Comparison of ENCODE assay signal across 14 mouse cellular contexts in the genomic region with DNA sequence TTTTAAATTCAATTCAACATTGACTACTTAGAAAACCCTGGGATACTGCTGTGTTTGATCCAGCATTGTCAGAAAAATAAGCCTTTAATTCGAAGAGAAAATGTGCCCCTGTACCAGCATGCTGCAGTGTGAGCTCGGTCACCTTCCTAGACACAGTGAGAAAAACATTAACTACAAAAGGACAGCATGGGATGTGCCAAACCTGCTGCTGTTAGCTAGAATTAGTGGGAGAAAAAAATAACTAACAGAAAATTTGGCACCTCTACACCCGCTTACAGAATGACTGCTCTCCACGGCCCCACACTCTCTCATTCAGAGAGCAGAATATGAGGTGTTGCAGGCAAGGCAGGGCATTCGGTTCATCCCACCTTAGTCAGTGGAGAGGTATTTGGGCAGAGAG.
"Had no signal": no experiment of that assay in that cellular context is flagged by ENCODE, and none has a peak within 500 bp of the region (broad histone marks: within the 10 kb centered on the region; RNA-seq: fewer than 3 reads in every experiment).

No protein-coding gene starts in this region.

- H3K27ac ChIP-seq: kidney, postnatal 0 days; limb, embryonic 15.5 days; liver, embryonic 12.5 days; midbrain, embryonic 15.5 days; neural tube, embryonic 12.5 days; stomach, postnatal 0 days had no signal

- H3K4me3 ChIP-seq: limb, embryonic 15.5 days; liver, embryonic 12.5 days; megakaryocyte, embryonic 14.5 days; midbrain, embryonic 15.5 days; neural tube, embryonic 12.5 days had no signal

- H3K4me2 ChIP-seq: limb, embryonic 15.5 days; liver, embryonic 12.5 days; lung, embryonic 14.5 days; midbrain, embryonic 11.5 days; midbrain, embryonic 15.5 days; neural tube, embryonic 12.5 days had no signal

- H3K9me3 ChIP-seq: limb, embryonic 15.5 days; liver, embryonic 12.5 days; midbrain, embryonic 15.5 days; neural tube, embryonic 12.5 days had no signal

- H3K4me1 ChIP-seq: limb, embryonic 15.5 days; liver, embryonic 12.5 days; megakaryocyte, embryonic 14.5 days; midbrain, embryonic 15.5 days; neural tube, embryonic 12.5 days had no signal

- H3K9ac ChIP-seq: limb, embryonic 15.5 days; liver, embryonic 12.5 days; lung, embryonic 14.5 days; midbrain, embryonic 15.5 days; neural tube, embryonic 12.5 days had no signal

- H3K27me3 ChIP-seq: limb, embryonic 15.5 days; liver, embryonic 12.5 days; megakaryocyte, embryonic 14.5 days; midbrain, embryonic 15.5 days; neural tube, embryonic 12.5 days had no signal

- H3K36me3 ChIP-seq: limb, embryonic 15.5 days; liver, embryonic 12.5 days; midbrain, embryonic 15.5 days; neural tube, embryonic 12.5 days had no signal

- DNase-seq: lung, embryonic 14.5 days; lung, postnatal 10 days; lung, postnatal 4 days; thymus, adult 18-20 months; thymus, postnatal 14 days had no signal

- ATAC-seq: inflammation-experienced regulatory T-cells, adult 6 months; liver, embryonic 12.5 days; midbrain, embryonic 15.5 days had no signal
